Mouse (Mus musculus): ENCODE results near the gene Kctd10.

Kctd10 gene

GRCm38 (mm10) chr5:114380209-114381012 is at the start of gene Kctd10, which contains the start of gene Ube3b:
Gene Kctd10 (minus strand): TSS chr5:114380508.
Gene Ube3b (plus strand): TSS chr5:114380607.
- DNase-seq (ENCODE audit: low read depth, low spot score) = peak; percentile 88

- no peak for DNase-seq (ENCODE audit: low read depth, low spot score)
Observed at GRCm38 (mm10) chr5:114429781-114430180, 49.5 kb upstream of the Kctd10 start.

- DNase-seq (ENCODE audit: low read depth, low spot score) = no peak
Observed at GRCm38 (mm10) chr5:114428621-114429020, 48.3 kb upstream of the Kctd10 start.

- DNase-seq (ENCODE audit: low read depth, low spot score) = no peak
Observed at GRCm38 (mm10) chr5:114426732-114427131, 46.4 kb upstream of the Kctd10 start.

- DNase-seq (ENCODE audit: low read depth, low spot score) = no peak
Observed at GRCm38 (mm10) chr5:114423961-114424360, 43.7 kb upstream of the Kctd10 start.

- DNase-seq (ENCODE audit: low read depth, low spot score) = no peak
Observed at GRCm38 (mm10) chr5:114422591-114422990, 42.3 kb upstream of the Kctd10 start.

GRCm38 (mm10) chr5:114421561-114422298 is 41.4 kb upstream of the Kctd10 start:
- DNase-seq (ENCODE audit: low read depth, low spot score) = no peak

- peak; percentile 31 for DNase-seq (ENCODE audit: low read depth, low spot score)
Observed at GRCm38 (mm10) chr5:114418541-114418940, 38.2 kb upstream of the Kctd10 start.

- no peak for DNase-seq (ENCODE audit: low read depth, low spot score)
Observed at GRCm38 (mm10) chr5:114416855-114417254, 36.5 kb upstream of the Kctd10 start.

- DNase-seq (ENCODE audit: low read depth, low spot score) = no peak
Observed at GRCm38 (mm10) chr5:114415606-114416005, 35.3 kb upstream of the Kctd10 start.

- no peak for DNase-seq (ENCODE audit: low read depth, low spot score)
Observed at GRCm38 (mm10) chr5:114413067-114413735, 32.9 kb upstream of the Kctd10 start.

GRCm38 (mm10) chr5:114412361-114412998 is 32.2 kb upstream of the Kctd10 start:
- no peak for DNase-seq (ENCODE audit: low read depth, low spot score)

- no peak for DNase-seq (ENCODE audit: low read depth, low spot score)
Observed at GRCm38 (mm10) chr5:114410429-114410828, 30.1 kb upstream of the Kctd10 start.

GRCm38 (mm10) chr5:114408846-114409245 is 28.5 kb upstream of the Kctd10 start:
- DNase-seq (ENCODE audit: low read depth, low spot score) = no peak

- no peak for DNase-seq (ENCODE audit: low read depth, low spot score)
Observed at GRCm38 (mm10) chr5:114407810-114408209, 27.5 kb upstream of the Kctd10 start.

- no peak for DNase-seq (ENCODE audit: low read depth, low spot score)
Observed at GRCm38 (mm10) chr5:114407269-114407668, 27.0 kb upstream of the Kctd10 start.

- no peak for DNase-seq (ENCODE audit: low read depth, low spot score)
Observed at GRCm38 (mm10) chr5:114406592-114406991, 26.3 kb upstream of the Kctd10 start.

- no peak for DNase-seq (ENCODE audit: low read depth, low spot score)
Observed at GRCm38 (mm10) chr5:114393169-114393568, 12.9 kb upstream of the Kctd10 start.

- DNase-seq (ENCODE audit: low read depth, low spot score) = no peak
Observed at GRCm38 (mm10) chr5:114384448-114384847, 4.1 kb upstream of the Kctd10 start.

- no peak for DNase-seq (ENCODE audit: low read depth, low spot score)
Observed at GRCm38 (mm10) chr5:114383184-114383904, 3.0 kb upstream of the Kctd10 start.

- no peak for DNase-seq (ENCODE audit: low read depth, low spot score)
Observed at GRCm38 (mm10) chr5:114381013-114381351, 674 bp upstream of the Kctd10 start.
